20 mouse cellular contexts compared by ENCODE assay signal in genomic region chr1:146584181-146584580, GRCm38 (mm10).
DNase-seq lines count a peak whose midpoint lies in the region; ATAC-seq and TF ChIP-seq lines count a peak whose summit lies in the region.
"Had no signal": no experiment of that assay in that cellular context is flagged by ENCODE, and none has a peak within 500 bp of the region (broad histone marks: within the 10 kb centered on the region; RNA-seq: fewer than 3 reads in every experiment).

No protein-coding gene starts in this region.

- peak; percentile 15; the same call in 1 of the 2 replicates for TF ChIP-seq CTCF in left cerebral cortex, adult 2 months (IDR thresholded peaks at IDR 0.05)
- TF ChIP-seq CTCF in brain, embryonic 14.5 days (IDR thresholded peaks at IDR 0.05; ENCODE audit: borderline replicate concordance, extremely low read depth, insufficient read depth, insufficient read length) = no peak

- TF ChIP-seq POLR2A in brain, embryonic 14.5 days (IDR thresholded peaks at IDR 0.05; ENCODE audit: borderline replicate concordance, extremely low read depth, insufficient read depth, insufficient read length, poor library complexity, severe bottlenecking) = no peak

- no peak overlapping the region for H3K27ac ChIP-seq in left cerebral cortex, adult 2 months
- H3K27ac ChIP-seq: embryonic facial prominence, embryonic 13.5 days; forebrain, embryonic 12.5 days; heart, adult 2 months; hindbrain, embryonic 15.5 days had no signal

- DNase-seq in frontal cortex, postnatal 25 days (ENCODE audit: low spot score in 2 of 2) = no peak
- DNase-seq in left cerebral cortex, adult 2 months (ENCODE audit: extremely low spot score in 1 of 2, low spot score in 2 of 2) = no peak
- DNase-seq in left cerebral cortex, postnatal 14 days (ENCODE audit: low spot score in 2 of 2) = no peak
- peak; percentile 16 for DNase-seq in 416B (ENCODE audit: low read depth)
- DNase-seq in brain, embryonic 14.5 days (ENCODE audit: low read depth) = peak; percentile 3
- DNase-seq in kidney, adult 11 months = no peak
- DNase-seq: adrenal gland, postnatal 10 days; B cell, adult 2 months; cerebellum, adult 11-12 months; cerebellum, adult 9-10 months; cerebellum, postnatal 36 days; gastrocnemius, postnatal 14 days; heart, adult 2 months; heart, postnatal 36 days; kidney, adult 18-20 months had no signal

- H3K4me3 ChIP-seq in left cerebral cortex, adult 2 months = no peak overlapping the region
- H3K4me3 ChIP-seq: embryonic facial prominence, embryonic 13.5 days; forebrain, embryonic 12.5 days; heart, adult 2 months; hindbrain, embryonic 15.5 days had no signal

- peak; percentile 55; the same call in 1 of the 2 replicates for ATAC-seq in frontal cortex, adult (ENCODE audit: low TSS enrichment)
- ATAC-seq: CD4-positive, CD25-positive, alpha-beta regulatory T cell, adult 4 months had no signal

- intact Hi-C loops in left cerebral cortex, adult 2 months (cut with DNase I) = no loop called here
- intact Hi-C loops in left cerebral cortex, postnatal 14 days (cut with DNase I) = no loop called here

Comparison
In these comparisons a context has a peak if more than half of its experiments do, and no peak if none do; other contexts are left out.
1. DNase-seq: peak in 416B (single experiment) and brain, embryonic 14.5 days (single experiment); none in frontal cortex, postnatal 25 days (0 of 2), left cerebral cortex, adult 2 months (0 of 2), left cerebral cortex, postnatal 14 days (0 of 2) and kidney, adult 11 months (single experiment).